Mouse (Mus musculus) stomach, embryonic 16.5 days (tissue): ENCODE data around the gene Bzw2. TPM values are rescaled to one million over a fixed set of nuclear protein-coding genes. Genes with fewer than 3 reads are reported as not detected.

ENCODE experiments used
- ATAC-seq: fragments of 200-750 bp; cut with Nextera tagmentation; 2 replicates; pipeline ENCODE4 v1.8.0; 2017; ENCODE audit warnings: moderate number of reproducible peaks, moderate TSS enrichment; ENCODE audit not compliant: insufficient read depth, low FRiP score
- H3K27ac ChIP-seq: fragments of 300-500 bp; sonication (generic); 2 replicates; pipeline ENCODE4 v1.5.1; 2014; ENCODE audit warnings: low read length
- H3K27me3 ChIP-seq: fragments of 300-500 bp; sonication (generic); 2 replicates; pipeline ENCODE4 v1.6.1; 2014; ENCODE audit warnings: low read length, control low read depth, mixed read lengths; ENCODE audit not compliant: control insufficient read depth, insufficient read depth
- H3K36me3 ChIP-seq: fragments of 300-500 bp; sonication (generic); 2 replicates; pipeline ENCODE4 v1.6.1; 2014; ENCODE audit warnings: low read length; ENCODE audit not compliant: control insufficient read depth, insufficient read depth
- H3K4me1 ChIP-seq: fragments of 300-500 bp; sonication (generic); 2 replicates; pipeline ENCODE4 v1.6.1; 2014; ENCODE audit warnings: low read length, control low read depth, mixed read lengths; ENCODE audit not compliant: control insufficient read depth, insufficient read depth
- H3K4me2 ChIP-seq: fragments of 300-500 bp; sonication (generic); 2 replicates; pipeline ENCODE4 v1.6.1; 2014; ENCODE audit warnings: low read depth, low read length, mixed read lengths
- H3K4me3 ChIP-seq: fragments of 300-500 bp; sonication (generic); replicated peaks from 2 replicates; pipeline ENCODE4 v1.5.1; 2014; ENCODE audit warnings: mild to moderate bottlenecking, low read length
- H3K9ac ChIP-seq: fragments of 300-500 bp; sonication (generic); 2 replicates; pipeline ENCODE4 v1.6.1; 2014; ENCODE audit warnings: low read length
- H3K9me3 ChIP-seq: fragments of 300-500 bp; sonication (generic); replicated peaks from 2 replicates; pipeline ENCODE4 v1.6.1; 2016; ENCODE audit warnings: low read length, control low read depth; ENCODE audit not compliant: control insufficient read depth
- WGBS: fragments of 180-500 bp; shearing (Covaris S2); extraction: QIAGEN DNeasy Blood & Tissue Kit; methylation state at CpG from one replicate; pipeline ENCODE4 v1.1.7; 2014; 5-methylcytosine and 5-hydroxymethylcytosine counted together
- polyA plus RNA-seq: library from polyadenylated mRNA; unstranded; fragments of >200 nt; fragmentation: Nextera tagmentation; extraction: Ambion mirVana; gene quantifications from 2 replicates; pipeline ENCODE4 v1.2.1, GENCODE M21; 2015

The Bzw2 gene
- polyA plus RNA-seq, 1 experiment from 2014 or later = 181 TPM

DNA sequence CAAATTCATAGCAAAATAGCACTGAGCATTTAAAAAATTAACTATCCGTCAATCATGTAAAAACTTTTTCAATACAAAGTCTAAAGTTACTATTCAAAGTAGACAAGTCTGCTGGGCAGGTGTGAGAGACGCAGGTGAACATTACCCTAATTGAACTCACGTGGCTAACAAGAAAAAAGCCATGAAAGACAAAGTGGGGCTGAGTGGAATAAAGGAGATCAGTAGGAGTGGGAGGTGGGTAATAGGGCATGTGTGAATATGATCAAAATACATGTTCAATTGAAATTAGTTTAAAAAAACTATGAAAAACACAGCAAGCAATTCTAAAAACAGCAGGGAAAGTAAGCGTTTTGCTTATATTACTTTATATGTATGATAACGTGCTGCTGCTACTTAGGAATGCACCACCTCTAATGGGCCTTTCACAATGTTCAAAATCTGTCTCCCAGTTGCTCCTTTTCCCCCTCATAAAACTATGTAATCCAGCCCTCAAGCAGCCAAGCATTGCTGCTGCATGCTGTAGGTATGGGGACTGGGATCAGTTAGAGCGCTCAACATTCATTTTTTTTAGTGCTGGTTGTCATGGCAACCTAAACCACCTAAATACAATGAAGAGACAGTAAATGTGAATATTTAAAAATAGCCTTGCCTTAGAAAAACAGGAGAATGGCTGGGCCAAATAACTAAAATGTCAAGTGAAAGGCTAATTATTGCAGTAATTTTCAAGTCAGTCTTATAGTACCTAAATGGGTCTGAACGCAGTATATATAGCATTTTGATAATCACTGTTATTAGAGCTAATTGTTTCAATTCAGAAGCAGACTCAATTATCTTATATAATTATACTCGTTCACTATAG lies 54.9 kb downstream of the Bzw2 start:
- Histone ChIP-seq H3K9ac (no peak overlapping the region), H3K4me2 (no peak overlapping the region), H3K27me3 (no peaks in the 10 kb centered on the region), H3K9me3 (no peaks in the 10 kb centered on the region; the same call in 1 of the 2 replicates), H3K27ac (no peak overlapping the region), H3K4me3 (no peak overlapping the region), H3K4me1 (no peaks in the 10 kb centered on the region), H3K36me3 (peaks cover 32% of the 10 kb centered on the region)
- WGBS = 93% methylated on average over 8 of the region's 8 CpGs
- no peak for ATAC-seq

DNA sequence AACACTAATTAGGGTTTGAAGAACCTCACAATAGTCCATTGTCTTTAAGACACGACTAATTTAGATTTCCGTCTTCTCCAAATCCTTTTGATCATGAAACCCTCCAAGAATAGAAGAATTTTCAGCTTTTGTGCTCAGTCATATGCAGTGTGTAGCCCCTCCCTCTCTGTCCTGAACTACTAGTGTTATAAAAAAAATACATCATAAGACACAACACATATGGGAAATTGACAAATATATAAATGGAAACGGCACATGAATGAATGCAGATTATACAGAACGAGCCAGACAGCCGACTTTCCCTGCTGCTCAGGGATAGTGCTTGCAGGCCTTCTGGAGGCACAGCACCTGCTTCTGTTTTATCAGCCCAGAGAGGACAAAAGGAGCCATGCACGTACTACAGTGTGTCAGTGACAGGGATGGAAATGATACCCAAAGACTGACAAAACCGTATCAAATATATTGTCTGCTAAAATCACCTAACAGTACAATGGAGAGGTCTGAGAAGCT lies 62.5 kb downstream of the Bzw2 start:
- Histone ChIP-seq H3K9ac (no peak overlapping the region), H3K4me1 (no peaks in the 10 kb centered on the region), H3K36me3 (peaks cover 13% of the 10 kb centered on the region; the same call in 1 of the 2 replicates), H3K9me3 (no peaks in the 10 kb centered on the region), H3K27ac (no peak overlapping the region), H3K27me3 (no peaks in the 10 kb centered on the region), H3K4me3 (no peak overlapping the region), H3K4me2 (no peak overlapping the region)
- no peak for ATAC-seq
- 77% methylated on average over 7 of the region's 7 CpGs for WGBS

DNA sequence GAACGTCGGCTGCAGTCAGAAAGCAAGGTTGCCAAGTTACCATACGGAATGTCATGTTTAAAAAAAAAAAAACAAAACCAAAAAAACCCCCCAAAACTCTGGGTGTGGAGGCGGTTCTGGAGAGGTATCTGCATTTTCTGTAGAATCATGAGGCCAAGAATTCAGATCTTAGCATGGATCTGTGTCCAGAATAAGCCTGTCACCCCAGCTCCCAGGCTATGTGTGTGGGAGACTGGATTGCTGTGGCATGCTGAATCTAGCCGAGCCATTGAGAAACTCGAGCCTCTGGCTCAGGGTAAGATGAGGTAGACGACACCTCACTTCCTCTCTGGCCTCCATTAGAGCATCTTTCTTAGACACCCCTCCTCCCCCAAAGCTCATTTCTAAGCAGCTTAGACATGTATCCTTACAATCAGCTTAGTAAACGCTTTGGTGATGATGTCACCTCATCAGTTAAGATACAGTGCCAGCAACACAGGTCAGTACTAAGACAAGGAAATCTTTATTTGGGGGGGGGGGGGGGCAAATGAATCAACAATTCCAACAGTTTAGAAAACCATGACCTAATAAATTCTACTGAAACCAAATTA lies 64.7 kb downstream of the Bzw2 start:
- H3K4me3 ChIP-seq = no peak overlapping the region
- H3K27ac ChIP-seq = no peak overlapping the region
- H3K4me2 ChIP-seq = no peak overlapping the region
- ATAC-seq = no peak
- 81% methylated on average over 8 of the region's 8 CpGs for WGBS
- no peaks in the 10 kb centered on the region for H3K27me3 ChIP-seq
- no peak overlapping the region for H3K9ac ChIP-seq
- H3K9me3 ChIP-seq = no peaks in the 10 kb centered on the region
- H3K36me3 ChIP-seq = peaks cover 13% of the 10 kb centered on the region; the same call in 1 of the 2 replicates
- no peaks in the 10 kb centered on the region for H3K4me1 ChIP-seq

DNA sequence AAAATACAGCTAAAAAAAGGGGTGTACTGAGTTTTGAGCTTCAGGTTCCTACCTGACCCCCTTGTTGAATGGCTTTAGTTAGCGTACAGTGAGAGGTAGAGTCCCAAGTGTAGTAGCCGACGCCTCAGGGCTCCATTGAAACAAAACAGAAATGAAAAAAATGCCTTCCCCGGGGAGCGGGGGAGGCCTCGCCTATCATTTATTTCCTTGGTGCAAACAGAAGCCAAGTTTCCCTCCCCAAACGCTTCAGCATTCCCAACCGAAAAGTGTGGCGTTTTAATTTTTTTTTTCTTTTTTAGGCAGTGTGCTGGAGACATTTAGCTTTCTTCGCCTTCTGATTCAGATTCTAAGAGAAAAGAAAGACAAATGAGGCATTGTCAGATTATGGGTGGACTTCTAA lies 65.9 kb downstream of the Bzw2 start:
- no peaks in the 10 kb centered on the region for H3K4me1 ChIP-seq
- no peak overlapping the region for H3K27ac ChIP-seq
- no peak overlapping the region for H3K4me3 ChIP-seq
- H3K9me3 ChIP-seq = no peaks in the 10 kb centered on the region
- H3K27me3 ChIP-seq = no peaks in the 10 kb centered on the region
- WGBS = 88% methylated on average over 10 of the region's 10 CpGs
- ATAC-seq = no peak
- H3K36me3 ChIP-seq = peaks cover 13% of the 10 kb centered on the region; the same call in 1 of the 2 replicates
- no peak overlapping the region for H3K9ac ChIP-seq
- no peak overlapping the region for H3K4me2 ChIP-seq

DNA sequence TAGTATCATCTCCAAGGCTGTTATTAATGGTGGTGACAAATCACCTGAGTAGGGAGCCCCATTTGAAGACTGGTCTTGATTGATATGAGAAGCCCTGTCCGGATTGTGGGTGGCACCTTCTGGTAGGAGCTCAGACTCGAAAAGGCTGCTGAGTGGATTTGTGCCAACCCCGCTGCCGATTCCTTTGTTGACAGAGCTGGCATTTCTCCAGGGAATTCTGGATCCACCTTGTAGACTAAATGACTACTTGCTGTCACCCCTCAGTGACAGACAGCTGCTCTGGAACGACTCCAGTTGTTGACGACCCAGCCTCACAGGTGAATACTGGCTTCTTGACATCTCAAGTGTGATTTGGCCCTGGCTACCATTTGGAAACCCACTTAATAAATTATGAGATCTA lies 68.7 kb downstream of the Bzw2 start:
- H3K4me2 ChIP-seq = no peak overlapping the region
- H3K9me3 ChIP-seq = no peaks in the 10 kb centered on the region
- no peak overlapping the region for H3K27ac ChIP-seq
- no peaks in the 10 kb centered on the region for H3K4me1 ChIP-seq
- ATAC-seq = no peak
- H3K9ac ChIP-seq = no peak overlapping the region
- no peak overlapping the region for H3K4me3 ChIP-seq
- peaks cover 13% of the 10 kb centered on the region; the same call in 1 of the 2 replicates for H3K36me3 ChIP-seq
- H3K27me3 ChIP-seq = no peaks in the 10 kb centered on the region
- 59% methylated on average over 6 of the region's 6 CpGs for WGBS

DNA sequence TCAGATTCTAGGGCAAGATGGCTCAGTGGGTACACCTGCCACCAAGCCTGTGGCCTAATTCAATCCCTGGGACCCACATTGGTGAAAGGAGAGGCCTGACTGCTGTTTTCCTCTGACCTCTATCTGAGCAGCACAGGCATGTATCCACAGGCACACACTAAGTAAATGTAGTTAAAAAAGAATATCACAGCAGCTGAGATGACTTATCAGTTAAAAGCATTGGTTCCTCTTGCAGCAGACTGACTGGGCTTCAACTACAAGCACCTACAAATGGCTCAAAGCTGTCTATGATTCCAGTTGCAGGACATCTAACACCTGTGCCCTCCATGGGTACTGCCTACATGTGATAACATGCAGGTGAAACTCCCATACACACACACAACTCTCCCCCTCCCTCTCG lies 69.1 kb downstream of the Bzw2 start:
- WGBS = 90% methylated on average over 1 of the region's 1 CpGs
- H3K4me1 ChIP-seq = no peaks in the 10 kb centered on the region
- H3K27me3 ChIP-seq = no peaks in the 10 kb centered on the region
- no peak overlapping the region for H3K4me3 ChIP-seq
- no peak for ATAC-seq
- no peak overlapping the region for H3K27ac ChIP-seq
- peaks cover 13% of the 10 kb centered on the region; the same call in 1 of the 2 replicates for H3K36me3 ChIP-seq
- no peaks in the 10 kb centered on the region for H3K9me3 ChIP-seq
- H3K9ac ChIP-seq = no peak overlapping the region
- H3K4me2 ChIP-seq = no peak overlapping the region

DNA sequence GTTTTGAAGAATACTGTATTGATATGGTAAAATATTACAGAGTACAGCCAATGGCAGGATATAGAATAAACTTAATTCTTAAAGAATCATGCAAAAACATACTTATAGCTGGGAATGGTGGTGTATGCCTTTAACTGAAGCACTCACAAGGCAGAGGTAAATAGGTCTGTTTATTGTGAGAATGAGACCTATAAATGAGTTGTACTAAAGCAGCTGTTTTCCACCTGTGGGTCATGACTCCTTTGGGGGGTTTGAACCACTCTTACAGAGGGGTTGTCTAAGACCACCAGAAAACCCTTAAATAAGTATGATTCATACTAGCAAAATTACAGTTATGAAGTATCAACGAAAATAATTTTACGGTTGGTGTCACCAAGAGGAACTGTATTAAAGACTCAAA lies 72.5 kb downstream of the Bzw2 start:
- H3K4me3 ChIP-seq = no peak overlapping the region
- H3K36me3 ChIP-seq = no peaks in the 10 kb centered on the region
- no peaks in the 10 kb centered on the region for H3K9me3 ChIP-seq
- ATAC-seq = no peak
- no peak overlapping the region for H3K27ac ChIP-seq
- H3K4me2 ChIP-seq = no peak overlapping the region
- 92% methylated on average over 2 of the region's 2 CpGs for WGBS
- H3K27me3 ChIP-seq = no peaks in the 10 kb centered on the region
- H3K9ac ChIP-seq = no peak overlapping the region
- no peaks in the 10 kb centered on the region for H3K4me1 ChIP-seq

DNA sequence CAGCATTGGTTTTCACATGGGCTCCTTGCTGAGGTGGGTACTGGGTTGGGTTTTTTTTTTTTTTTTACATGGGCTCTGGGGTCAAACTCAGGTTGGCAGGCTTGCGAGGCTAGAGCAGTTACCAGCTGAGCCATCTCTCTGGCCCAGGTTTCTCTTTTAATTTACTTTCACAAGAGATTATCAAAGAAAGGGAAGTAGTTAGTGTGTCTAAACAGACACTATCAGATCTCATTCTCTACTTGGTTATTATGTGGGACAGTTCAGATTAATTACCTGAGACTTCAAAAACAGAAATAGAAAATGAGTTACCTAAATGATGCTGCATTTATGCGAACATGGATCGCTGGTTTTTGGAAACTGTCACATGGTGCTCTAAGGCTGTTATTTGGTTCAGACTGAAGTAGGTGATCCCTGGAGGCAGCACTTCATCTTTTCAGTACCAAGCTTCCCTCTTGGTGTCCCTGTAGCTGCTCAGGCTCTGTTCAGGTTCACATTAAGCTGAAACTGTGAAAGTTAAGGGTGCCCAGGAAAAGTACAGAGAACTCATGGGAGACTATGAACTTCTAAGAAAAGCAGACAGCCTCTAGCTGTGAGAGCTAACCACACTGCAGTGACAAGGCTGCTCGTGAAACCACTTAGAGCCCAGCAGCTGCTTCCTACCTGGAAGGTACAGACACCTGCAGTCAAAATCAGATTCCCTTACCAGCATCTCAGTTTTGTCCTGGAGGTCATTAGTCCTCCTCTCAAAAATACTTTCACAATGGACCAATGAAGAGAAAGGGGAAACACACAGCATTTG lies 79.6 kb downstream of the Bzw2 start:
- 63% methylated on average over 4 of the region's 4 CpGs for WGBS

DNA sequence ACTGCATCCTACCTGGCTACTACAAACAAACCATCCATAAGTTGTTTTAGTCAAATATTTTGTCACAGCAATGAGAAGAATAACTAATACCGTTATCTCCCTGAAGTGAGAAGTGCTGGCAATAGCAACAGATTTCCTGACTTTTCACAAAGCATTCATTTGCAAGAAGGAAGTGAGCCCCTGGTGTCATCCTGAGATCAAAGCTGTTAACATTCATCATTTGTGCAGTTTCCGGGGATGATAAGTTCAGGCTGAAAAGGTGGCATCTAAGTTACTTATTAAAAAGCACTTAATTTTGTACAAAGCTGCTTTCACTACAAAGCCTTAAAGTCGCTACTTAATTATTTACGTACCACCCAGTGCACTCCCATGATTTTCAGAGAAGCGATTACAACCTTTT lies 85.0 kb downstream of the Bzw2 start:
- no peaks in the 10 kb centered on the region for H3K27me3 ChIP-seq
- no peak overlapping the region for H3K4me3 ChIP-seq
- no peaks in the 10 kb centered on the region for H3K9me3 ChIP-seq
- no peaks in the 10 kb centered on the region for H3K36me3 ChIP-seq
- no peak overlapping the region for H3K4me2 ChIP-seq
- 31% methylated on average over 5 of the region's 5 CpGs for WGBS
- no peaks in the 10 kb centered on the region for H3K4me1 ChIP-seq
- no peak for ATAC-seq
- no peak overlapping the region for H3K9ac ChIP-seq
- H3K27ac ChIP-seq = no peak overlapping the region

More for the DNA sequence above, 79.6 kb downstream of the Bzw2 start:
- no peaks in the 10 kb centered on the region for H3K4me1 ChIP-seq
- no peaks in the 10 kb centered on the region for H3K9me3 ChIP-seq
- no peaks in the 10 kb centered on the region for H3K36me3 ChIP-seq
- no peaks in the 10 kb centered on the region for H3K27me3 ChIP-seq
- H3K4me2 ChIP-seq = no peak overlapping the region
- H3K27ac ChIP-seq = no peak overlapping the region
- ATAC-seq = no peak
- H3K9ac ChIP-seq = no peak overlapping the region
- H3K4me3 ChIP-seq = no peak overlapping the region
